Comparison of ENCODE assay signal across 26 mouse cellular contexts in the genomic region with DNA sequence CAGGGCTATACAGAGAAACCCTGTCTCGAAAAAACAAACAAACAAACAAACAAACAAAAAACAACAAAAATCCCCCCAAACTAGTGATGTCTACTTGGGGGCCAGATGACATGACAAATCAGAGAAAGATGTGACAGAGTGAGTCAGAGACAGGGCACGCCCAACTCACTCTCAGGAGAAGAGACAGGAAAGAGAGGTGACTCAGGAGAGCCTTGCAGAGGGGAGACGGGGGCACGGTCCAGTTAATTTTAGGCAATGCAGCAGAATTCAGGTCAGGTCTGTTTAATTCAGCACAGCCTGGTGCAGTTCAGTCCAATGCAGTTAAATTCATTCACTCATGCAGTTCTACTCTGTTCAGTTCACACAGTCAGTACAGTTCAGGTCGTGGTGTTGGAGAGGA. TPM values are rescaled to one million over a fixed set of nuclear protein-coding genes. Genes with fewer than 3 reads are reported as not detected.
DNase-seq lines count a peak whose midpoint lies in the region; ATAC-seq and TF ChIP-seq lines count a peak whose summit lies in the region.
"Had no signal": no experiment of that assay in that cellular context is flagged by ENCODE, and none has a peak within 500 bp of the region (broad histone marks: within the 10 kb centered on the region; RNA-seq: fewer than 3 reads in every experiment).

No protein-coding gene starts in this region.

- ATAC-seq in erythroblast, adult 5-6 weeks (replicated peaks; ENCODE audit: low FRiP score, poor library complexity, severe bottlenecking): no peak
- ATAC-seq: activated CD4-positive, CD25-positive, alpha-beta regulatory T cell, adult 4 months; forebrain, embryonic 15.5 days; hindbrain, postnatal 0 days; inflammation-experienced regulatory T-cells, adult 6 months; intestine, embryonic 16.5 days had no signal

- H3K27ac ChIP-seq in kidney, adult 2 months (ENCODE audit: insufficient read depth, low read depth, low read length): no peak overlapping the region
- H3K27ac ChIP-seq: embryonic facial prominence, embryonic 12.5 days; embryonic facial prominence, embryonic 15.5 days; forebrain, embryonic 12.5 days; forebrain, embryonic 15.5 days; heart, adult 2 months; heart, embryonic 15.5 days; hindbrain, embryonic 14.5 days; hindbrain, postnatal 0 days had no signal

- peak; percentile 75 for DNase-seq in heart, adult 11 months
- DNase-seq in heart, postnatal 25 days (ENCODE audit: low spot score): no peak
- DNase-seq in kidney, adult 2 months: peak; percentile 48
- no peak for DNase-seq in kidney, adult 18-20 months
- DNase-seq in 3T3-L1 (ENCODE audit: low read depth, low spot score): peak; percentile 52
- DNase-seq: adrenal gland, postnatal 10 days; cerebellum, adult 11 months; cerebellum, adult 2 months; cerebellum, adult 9-11 months; cerebellum, postnatal 25 days; gastrocnemius, postnatal 25 days; heart, adult 2 months; heart, postnatal 10 days; heart, postnatal 4 days had no signal

- TF ChIP-seq POLR2A in kidney, adult 2 months (IDR thresholded peaks at IDR 0.05; ENCODE audit: low read depth, low read length): no peak

- no peaks in the 10 kb centered on the region for H3K36me3 ChIP-seq in kidney, adult 2 months (ENCODE audit: control insufficient read depth, insufficient read depth, low read length)
- H3K36me3 ChIP-seq: embryonic facial prominence, embryonic 12.5 days; embryonic facial prominence, embryonic 15.5 days; forebrain, embryonic 12.5 days; forebrain, embryonic 15.5 days; heart, embryonic 15.5 days had no signal

- TF ChIP-seq CTCF in kidney, adult 2 months (conservative IDR thresholded peaks at IDR 0.05; ENCODE audit: insufficient read depth, insufficient read length, low read depth, low read length): no peak

- intact Hi-C loops in heart, postnatal 25 days (cut with DNase I): no loop called here

- no peaks in the 10 kb centered on the region for H3K4me1 ChIP-seq in kidney, adult 2 months (ENCODE audit: control insufficient read depth, insufficient read depth, low read length)
- H3K4me1 ChIP-seq: embryonic facial prominence, embryonic 12.5 days; embryonic facial prominence, embryonic 15.5 days; forebrain, embryonic 12.5 days; forebrain, embryonic 15.5 days; heart, embryonic 15.5 days had no signal

- no peaks in the 10 kb centered on the region for H3K27me3 ChIP-seq in kidney, adult 2 months (replicated peaks; ENCODE audit: control insufficient read depth, insufficient read depth, low read length)
- H3K27me3 ChIP-seq: embryonic facial prominence, embryonic 12.5 days; embryonic facial prominence, embryonic 15.5 days; forebrain, embryonic 12.5 days; forebrain, embryonic 15.5 days; heart, embryonic 15.5 days had no signal

- WGBS in kidney, adult 2 months: 83% methylated on average over 5 of the region's 5 CpGs

- no peak overlapping the region for H3K4me3 ChIP-seq in kidney, adult 2 months (ENCODE audit: insufficient read depth, low read depth, low read length)
- H3K4me3 ChIP-seq: embryonic facial prominence, embryonic 12.5 days; embryonic facial prominence, embryonic 15.5 days; erythroblast, embryonic 14.5 days; forebrain, embryonic 12.5 days; forebrain, embryonic 15.5 days; heart, adult 2 months; heart, embryonic 15.5 days had no signal

RNA-seq across cellular contexts. Expression of gene Mia2, which starts 9.4 kb away (rescaled TPM):
- total RNA-seq in heart, postnatal 25 days (2021): 10 to 100 TPM; 86.1 to 96.0 TPM
- 95.3 and 102 TPM in 2 replicates for polyA plus RNA-seq in kidney, adult 2 months (2012; rRNA removed)
- 40.5 and 54.1 TPM in 2 replicates for total RNA-seq in erythroblast, adult 5-6 weeks (2015; ENCODE audit: low replicate concordance)
- 66.7 and 125 TPM in 2 replicates for total RNA-seq in erythroblast, adult 5-6 weeks (2017; ENCODE audit: low replicate concordance)

RNA-seq across cellular contexts. Expression of gene Pnn, which starts 19.5 kb away (rescaled TPM):
- 10 to 100 TPM; 20.0 to 25.4 TPM for total RNA-seq in heart, postnatal 25 days (2021)
- 8.2 and 10.4 TPM in 2 replicates for polyA plus RNA-seq in kidney, adult 2 months (2012; rRNA removed)
- 22.3 and 24.5 TPM in 2 replicates for total RNA-seq in erythroblast, adult 5-6 weeks (2015; ENCODE audit: low replicate concordance)
- 23.3 and 40.4 TPM in 2 replicates for total RNA-seq in erythroblast, adult 5-6 weeks (2017; ENCODE audit: low replicate concordance)

RNA-seq across cellular contexts. Expression of gene Trappc6b, which starts 24.9 kb away (rescaled TPM):
- total RNA-seq in heart, postnatal 25 days (2021): 10 to 100 TPM; 64.8 to 67.3 TPM
- polyA plus RNA-seq in kidney, adult 2 months (2012; rRNA removed): 87.0 and 87.3 TPM in 2 replicates
- total RNA-seq in erythroblast, adult 5-6 weeks (2015; ENCODE audit: low replicate concordance): 12.3 and 19.0 TPM in 2 replicates
- 29.1 and 35.3 TPM in 2 replicates for total RNA-seq in erythroblast, adult 5-6 weeks (2017; ENCODE audit: low replicate concordance)

Comparison
In these comparisons a context has a peak if more than half of its experiments do, and no peak if none do; other contexts are left out.
1. DNase-seq: peak in heart, adult 11 months (single experiment), kidney, adult 2 months (single experiment) and 3T3-L1 (single experiment); none in heart, postnatal 25 days (single experiment) and kidney, adult 18-20 months (single experiment).